Mouse (Mus musculus) liver, embryonic 14.5 days (tissue): Measurements from ENCODE around the gene Ybx2. TPM values are rescaled to one million over a fixed set of nuclear protein-coding genes. Genes with fewer than 3 reads are reported as not detected.
"Not testable (repeated sequence)": the region's sequence is repeated elsewhere in the genome, so short reads cannot be mapped to it uniquely, and the experiment has no call there.

ENCODE experiments used
- ATAC-seq: fragments of 200-750 bp; cut with Nextera tagmentation; 2 replicates; pipeline ENCODE4 v1.8.0; 2017; ENCODE audit warnings: moderate number of reproducible peaks, mild to moderate bottlenecking, moderate library complexity; ENCODE audit not compliant: insufficient read depth
- DNase-seq, 3 experiments: peaks; one replicate each; pipeline ENCODE4 v3.0.0-alpha.2; 2012 to 2013; ENCODE audit warnings: low read depth in 3 of 3, low spot score in 3 of 3
- H3K27ac ChIP-seq: fragments of 300-500 bp; sonication (generic); 2 replicates; pipeline ENCODE4 v1.5.1; 2014; ENCODE audit warnings: moderate library complexity, mild to moderate bottlenecking, control low read depth, inconsistent platforms
- H3K27me3 ChIP-seq: fragments of 300-500 bp; sonication (generic); 2 replicates; pipeline ENCODE4 v1.6.1; 2014; ENCODE audit warnings: mild to moderate bottlenecking, low read length, moderate library complexity; ENCODE audit not compliant: control insufficient read depth, insufficient read depth
- H3K36me3 ChIP-seq: fragments of 300-500 bp; sonication (generic); replicated peaks from 2 replicates; pipeline ENCODE4 v1.6.1; 2014; ENCODE audit warnings: low read depth; ENCODE audit not compliant: control insufficient read depth, insufficient read depth
- H3K4me1 ChIP-seq, 2 experiments: fragments of 200-500 bp in 1 of 2; fragments of 300-500 bp in 1 of 2; sonication (generic) in 1 of 2; replicated peaks; 2 replicates each; pipeline ENCODE4 v1.6.1; 2012 to 2014; ENCODE audit warnings: antibody characterized with exemption in 1 of 2, inconsistent platforms in 1 of 2, low read length in 1 of 2; ENCODE audit not compliant: control insufficient read depth in 2 of 2, insufficient read depth in 2 of 2
- H3K4me2 ChIP-seq: fragments of 300-500 bp; sonication (generic); 2 replicates; pipeline ENCODE4 v1.6.1; 2014; ENCODE audit warnings: low read depth, mild to moderate bottlenecking, control low read depth, moderate library complexity
- H3K4me3 ChIP-seq, 2 experiments: fragments of 200-500 bp in 1 of 2; fragments of 300-500 bp in 1 of 2; sonication (generic) in 1 of 2; 2 replicates each; pipeline ENCODE4 v1.5.1; 2012 to 2014; ENCODE audit warnings: low read depth in 2 of 2, low read length in 2 of 2, mild to moderate bottlenecking in 2 of 2, control low read depth in 1 of 2, inconsistent platforms in 1 of 2, moderate library complexity in 1 of 2; ENCODE audit not compliant: insufficient read depth in 1 of 2
- H3K9ac ChIP-seq: fragments of 300-500 bp; sonication (generic); replicated peaks from 2 replicates; pipeline ENCODE4 v1.6.1; 2014; ENCODE audit warnings: mild to moderate bottlenecking, control low read depth, moderate library complexity
- H3K9me3 ChIP-seq: fragments of 300-500 bp; sonication (generic); 2 replicates; pipeline ENCODE4 v1.6.1; 2016; ENCODE audit warnings: low read length, mixed read lengths; ENCODE audit not compliant: control insufficient read depth
- CTCF ChIP-seq: IDR thresholded peaks from 2 replicates; pipeline ENCODE4 v1.5.1; 2016; ENCODE audit warnings: antibody characterized with exemption, low read depth, control low read depth
- EP300 ChIP-seq: IDR thresholded peaks from 2 replicates; pipeline ENCODE4 v1.6.1; 2016; ENCODE audit warnings: antibody characterized with exemption, low read depth
- WGBS: fragments of 180-500 bp; shearing (Covaris S2); extraction: QIAGEN DNeasy Blood & Tissue Kit; methylation state at CpG from one replicate; pipeline ENCODE4 v1.1.7; 2014; ENCODE audit not compliant: insufficient replicate concordance; 5-methylcytosine and 5-hydroxymethylcytosine counted together
- polyA plus RNA-seq, 2 experiments: library from polyadenylated mRNA; depleted of rRNA in 1 of 2; stranded (reverse) in 1 of 2; unstranded in 1 of 2; fragments of >200 nt; fragmentation: Nextera tagmentation in 1 of 2; extraction: Ambion mirVana in 1 of 2; gene quantifications; 2 replicates each; pipeline versions ENCODE4 v1.2.1 to v1.2.3; 2012 to 2014

Ybx2 gene
- polyA plus RNA-seq, 2 experiments: 0.23 to 0.58 TPM

DNA sequence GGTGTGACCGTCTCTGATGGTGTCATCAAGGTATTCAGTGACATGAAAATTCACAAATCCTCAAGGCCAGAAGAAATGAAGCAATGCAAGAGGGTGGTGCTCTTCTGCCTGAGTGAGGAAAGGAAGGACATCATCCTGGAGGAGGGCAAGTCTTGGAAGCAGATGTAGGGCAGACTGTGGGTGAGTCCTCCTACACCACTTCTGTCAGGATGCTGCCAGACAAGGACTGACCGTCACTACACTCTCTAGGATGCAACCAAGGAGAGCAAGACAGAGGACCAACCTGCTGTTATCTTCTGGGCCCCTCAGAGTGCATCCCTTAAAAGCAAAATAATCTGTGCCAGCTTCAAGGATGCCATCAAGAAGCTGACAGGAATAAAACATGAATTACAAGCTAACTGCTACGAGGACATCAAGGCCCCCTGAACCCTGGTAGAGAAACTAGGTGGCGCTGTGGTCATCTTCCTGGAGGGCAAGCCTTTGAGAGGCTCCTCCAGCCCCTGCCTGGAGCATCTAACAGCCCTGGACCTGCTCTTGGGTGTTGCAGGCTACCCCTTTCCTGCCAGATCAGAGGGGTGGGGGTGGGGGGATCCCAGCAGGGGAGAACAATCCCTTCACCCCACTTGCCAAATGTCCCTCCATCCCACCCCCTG lies 15.3 kb downstream of the Ybx2 start:
- H3K4me2 ChIP-seq: no peak overlapping the region
- ATAC-seq: no peak
- 38% methylated on average over 4 of the region's 4 CpGs for WGBS
- no peak for DNase-seq
- H3K36me3 ChIP-seq: no peaks in the 10 kb centered on the region
- TF ChIP-seq EP300 (no peak), CTCF (peak; percentile 66)
- no peak overlapping the region for H3K4me3 ChIP-seq
- peaks cover 11 to 19% of the 10 kb centered on the region in 2 experiments for H3K4me1 ChIP-seq
- no peak overlapping the region for H3K9ac ChIP-seq
- H3K9me3 ChIP-seq: no peaks in the 10 kb centered on the region
- no peaks in the 10 kb centered on the region; the same call in 1 of the 2 replicates for H3K27me3 ChIP-seq
- no peak overlapping the region for H3K27ac ChIP-seq

DNA sequence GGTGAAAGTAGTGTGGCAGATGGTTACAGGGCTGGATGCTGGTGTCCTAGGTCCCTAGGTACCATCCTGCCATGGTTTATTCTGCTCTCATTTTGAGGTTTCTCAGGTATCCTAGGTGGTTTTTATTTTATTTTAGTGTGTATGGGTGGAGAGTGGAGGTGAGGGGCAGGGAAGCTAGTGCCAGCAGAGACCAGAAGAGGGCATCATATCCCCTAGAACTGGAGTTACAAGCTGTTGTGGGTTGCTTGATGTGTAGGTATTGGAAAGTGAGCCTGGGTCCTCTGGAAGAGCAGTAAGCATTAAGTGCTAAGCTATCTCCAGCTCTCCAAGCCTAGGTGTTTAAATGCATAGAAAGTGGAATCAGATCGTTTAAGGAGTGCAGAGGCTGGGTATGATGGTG lies 16.7 kb downstream of the Ybx2 start:
- no peaks in the 10 kb centered on the region; the same call in 1 of the 2 replicates for H3K27me3 ChIP-seq
- no peak overlapping the region for H3K4me2 ChIP-seq
- TF ChIP-seq EP300 (no peak), CTCF (peak; percentile 46)
- no peaks in the 10 kb centered on the region for H3K36me3 ChIP-seq
- DNase-seq (no peak), ATAC-seq (no peak)
- H3K27ac ChIP-seq: no peak overlapping the region
- H3K9me3 ChIP-seq: no peaks in the 10 kb centered on the region
- H3K9ac ChIP-seq: no peak overlapping the region
- peaks cover 8% of the 10 kb centered on the region in 2 experiments for H3K4me1 ChIP-seq
- 26% methylated on average over 1 of the region's 1 CpGs for WGBS
- H3K4me3 ChIP-seq: no peak overlapping the region

DNA sequence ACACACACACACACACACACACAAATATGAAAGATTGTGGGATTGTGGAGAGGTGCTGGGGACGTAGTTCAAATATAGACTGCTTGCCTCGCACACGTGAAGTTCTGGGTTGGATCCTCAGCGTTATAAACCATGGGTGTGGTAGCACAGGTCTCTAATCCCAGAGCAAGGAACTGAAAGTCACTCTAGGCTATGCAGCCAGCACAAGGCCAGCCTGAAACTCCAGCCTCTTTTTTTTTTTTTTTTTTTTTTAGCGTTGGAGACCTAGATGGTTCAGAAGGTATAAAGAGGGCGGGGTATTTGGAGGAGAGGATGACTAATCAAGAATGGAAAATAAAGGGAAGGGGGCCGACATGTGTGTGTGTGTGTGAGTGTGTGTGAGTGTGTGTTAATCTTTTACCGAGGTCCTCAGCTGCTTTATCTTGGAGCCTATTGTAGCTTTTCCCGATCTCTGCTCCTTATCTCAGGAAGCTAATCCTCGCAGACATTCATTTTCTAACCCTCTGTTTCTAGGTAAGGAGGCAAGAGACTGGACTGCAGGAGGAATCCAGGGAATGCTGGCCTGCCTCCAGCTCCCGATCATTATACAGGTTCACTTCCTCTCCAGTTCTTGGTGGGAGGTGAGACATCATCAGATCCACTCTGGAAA lies 17.8 kb downstream of the Ybx2 start:
- no peak for ATAC-seq
- 35% methylated on average over 11 of the region's 11 CpGs for WGBS
- Histone ChIP-seq H3K4me3 (no peak overlapping the region), H3K27ac (no peak overlapping the region), H3K4me2 (no peak overlapping the region), H3K9me3 (no peaks in the 10 kb centered on the region), H3K36me3 (no peaks in the 10 kb centered on the region), H3K4me1 (peaks cover 4 to 6% of the 10 kb centered on the region in 2 experiments), H3K9ac (no peak overlapping the region), H3K27me3 (peaks cover 2% of the 10 kb centered on the region)
- TF ChIP-seq EP300: no peak
- no peak for TF ChIP-seq CTCF
- no peak for DNase-seq

DNA sequence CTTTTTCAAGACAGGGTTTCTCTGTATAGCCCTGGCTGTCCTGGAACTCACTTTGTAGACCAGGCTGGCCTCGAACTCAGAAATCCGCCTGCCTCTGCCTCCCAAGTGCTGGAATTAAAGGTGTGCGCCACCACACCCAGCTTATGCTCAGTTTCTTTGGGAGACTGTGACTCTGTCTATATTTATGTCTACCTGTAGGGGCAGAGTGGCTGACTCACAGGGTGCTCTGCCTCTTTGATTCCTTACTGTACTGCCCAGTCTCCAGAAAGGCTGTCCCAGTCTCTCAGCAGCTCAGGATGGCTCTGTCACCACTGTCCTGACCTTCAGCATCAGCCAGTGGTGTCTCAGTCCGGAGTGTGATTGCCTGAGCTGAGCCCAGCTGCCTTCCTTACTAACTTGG lies 20.0 kb downstream of the Ybx2 start:
- WGBS: 73% methylated on average over 4 of the region's 4 CpGs

DNA sequence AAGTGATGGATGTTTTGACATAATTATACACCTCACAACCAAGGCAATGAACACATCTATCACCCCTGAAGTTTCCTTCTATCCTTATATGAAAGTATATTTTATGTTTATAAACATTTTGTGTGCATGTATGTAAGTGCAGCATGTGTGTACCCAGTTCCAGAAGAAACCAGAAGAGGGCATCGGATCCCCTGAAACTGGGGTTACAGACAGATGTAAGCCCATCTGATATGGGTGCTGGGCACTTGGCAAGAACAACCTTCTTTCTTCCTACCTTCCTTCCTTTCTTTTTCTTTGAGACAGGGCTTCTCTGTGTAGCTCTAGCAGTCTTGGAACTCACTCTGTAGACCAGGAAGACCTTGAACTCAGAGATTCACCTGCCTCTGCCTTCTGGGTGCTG lies 20.6 kb downstream of the Ybx2 start:
- Histone ChIP-seq H3K4me2 (no peak overlapping the region), H3K27ac (no peak overlapping the region), H3K4me1 (no peaks in the 10 kb centered on the region), H3K36me3 (no peaks in the 10 kb centered on the region), H3K4me3 (no peak overlapping the region), H3K9ac (no peak overlapping the region), H3K9me3 (no peaks in the 10 kb centered on the region), H3K27me3 (peaks cover 7% of the 10 kb centered on the region)
- no peak for TF ChIP-seq EP300
- peak; percentile 46; the same call in 1 of the 2 replicates for TF ChIP-seq CTCF
- DNase-seq (no peak), ATAC-seq (no peak)
- 61% methylated on average over 1 of the region's 1 CpGs for WGBS

More for the DNA sequence above, 20.0 kb downstream of the Ybx2 start:
- not testable (repeated sequence) for H3K27me3 ChIP-seq, H3K9me3 ChIP-seq, DNase-seq, H3K4me3 ChIP-seq, H3K4me1 ChIP-seq, H3K9ac ChIP-seq, ATAC-seq, H3K27ac ChIP-seq, H3K36me3 ChIP-seq, H3K4me2 ChIP-seq
- 0 out of 2 replicates have a peak, but pooled peaks have one; percentile 10 for TF ChIP-seq CTCF
